Comparison of ENCODE assay signal across 8 mouse cellular contexts in genomic region chr14:22578224-22578623, GRCm38 (mm10).
A peak's percentile ranks its signal among the peaks of the same experiment; 100 is the strongest.
DNase-seq lines count a peak whose midpoint lies in the region; ATAC-seq and TF ChIP-seq lines count a peak whose summit lies in the region.

No protein-coding gene starts in this region.

- peaks cover 6% of the 10 kb centered on the region; the same call in 1 of the 2 replicates for H3K4me1 ChIP-seq in hindbrain, postnatal 0 days (ENCODE audit: insufficient read depth, low read length)

- no peaks in the 10 kb centered on the region for H3K27me3 ChIP-seq in hindbrain, postnatal 0 days (ENCODE audit: insufficient read depth, low read length)

- 17% methylated on average over 6 of the region's 6 CpGs for WGBS in hindbrain, postnatal 0 days

- peak overlapping the region; percentile 49 for H3K4me2 ChIP-seq in hindbrain, postnatal 0 days (ENCODE audit: low read depth, low read length)

- peak; percentile 29 for DNase-seq in WW6 (ENCODE audit: low read depth, low spot score)
- DNase-seq in cerebellum, postnatal 10 days = peak; percentile 91 to 93
- peak; percentile 85 for DNase-seq in gastrocnemius, adult 18-20 months (ENCODE audit: low spot score)
- peak; percentile 92 for DNase-seq in hindbrain, postnatal 0 days (ENCODE audit: low spot score)
- peak; percentile 86 to 87 for DNase-seq in left cerebral cortex, adult 18-20 months (ENCODE audit: low spot score in 2 of 2)
- DNase-seq in mesoderm, embryonic 11.5 days (ENCODE audit: low read depth, low spot score) = peak; percentile 90
- DNase-seq in right cerebral cortex, postnatal 25 days = peak; percentile 78
- DNase-seq in urinary bladder, postnatal 36 days (ENCODE audit: low spot score in 2 of 2) = peak; percentile 77 to 87

- TF ChIP-seq CTCF in hindbrain, postnatal 0 days (IDR thresholded peaks at IDR 0.05; ENCODE audit: low read depth) = peak; percentile 97

- no peaks in the 10 kb centered on the region for H3K9me3 ChIP-seq in hindbrain, postnatal 0 days (ENCODE audit: low read length)

- peak overlapping the region; percentile 18 for H3K4me3 ChIP-seq in hindbrain, postnatal 0 days (ENCODE audit: low read length)

- H3K36me3 ChIP-seq in hindbrain, postnatal 0 days (ENCODE audit: insufficient read depth, low read length) = no peaks in the 10 kb centered on the region

- ATAC-seq in hindbrain, postnatal 0 days = no peak

- H3K9ac ChIP-seq in hindbrain, postnatal 0 days (replicated peaks; ENCODE audit: low read length) = no peak overlapping the region

- H3K27ac ChIP-seq in hindbrain, postnatal 0 days = peak overlapping the region; percentile 51; the same call in 1 of the 2 replicates

Comparison
In these comparisons a context has a peak if more than half of its experiments do, and no peak if none do; other contexts are left out.
1. DNase-seq: peak in every context shown above with its lines; median percentile 92 in cerebellum, postnatal 10 days; 92 in hindbrain, postnatal 0 days; 90 in mesoderm, embryonic 11.5 days; 86 in left cerebral cortex, adult 18-20 months; 85 in gastrocnemius, adult 18-20 months; 82 in urinary bladder, postnatal 36 days; 78 in right cerebral cortex, postnatal 25 days; 29 in WW6.